Mouse (Mus musculus) megakaryocyte, embryonic 14.5 days (primary cell): ENCODE data around the gene Grb2. TPM values are rescaled to one million over a fixed set of nuclear protein-coding genes. Genes with fewer than 3 reads are reported as not detected.
A peak's percentile ranks its signal among the peaks of the same experiment; 100 is the strongest.
"Not testable (repeated sequence)": the region's sequence is repeated elsewhere in the genome, so short reads cannot be mapped to it uniquely, and the experiment has no call there.

Experiments
- H3K27me3 ChIP-seq: replicated peaks from 2 replicates; pipeline ENCODE3; 2012; ENCODE audit warnings: inconsistent platforms
- H3K36me3 ChIP-seq: replicated peaks from 2 replicates; pipeline ENCODE3; 2012; ENCODE audit warnings: low read length, inconsistent platforms, mixed read lengths
- H3K4me1 ChIP-seq: 2 replicates; pipeline ENCODE4 v1.6.1; 2012; ENCODE audit warnings: inconsistent platforms
- H3K4me3 ChIP-seq: replicated peaks from 2 replicates; pipeline ENCODE3; 2012; ENCODE audit warnings: moderate library complexity, mild to moderate bottlenecking, inconsistent platforms
- H3K9me3 ChIP-seq: 2 replicates; pipeline ENCODE4 v1.6.1; 2012; ENCODE audit warnings: inconsistent platforms
- FLI1 ChIP-seq: IDR thresholded peaks from 2 replicates; pipeline ENCODE4 v1.6.1; 2012; ENCODE audit warnings: low read length, inconsistent platforms, mixed read lengths
- GATA1 ChIP-seq: IDR thresholded peaks from 3 replicates; pipeline ENCODE4 v1.6.1; 2012; ENCODE audit warnings: mixed read lengths, low read length, inconsistent platforms, borderline replicate concordance
- polyA plus RNA-seq: library from polyadenylated mRNA; stranded (reverse); fragments of >175 nt; gene quantifications from 2 replicates; pipeline ENCODE4 v1.2.3, GENCODE M21; 2012; ENCODE audit warnings: low replicate concordance; ENCODE audit not compliant: insufficient read depth

Gene Grb2
- polyA plus RNA-seq, 1 experiment, result 77.5 TPM

- Histone ChIP-seq H3K27me3 (no peaks in the 10 kb centered on the region), H3K4me1 (peaks cover 94% of the 10 kb centered on the region), H3K9me3 (0 out of 2 replicates have a peak, but pooled peaks cover 5% of the 10 kb centered on the region), H3K36me3 (peaks cover 76% of the 10 kb centered on the region), H3K4me3 (no peak overlapping the region)
- TF ChIP-seq GATA1, result no peak
These were observed 49.9 kb downstream of the Grb2 start for GRCm38 (mm10) chr11:115658521-115658920.

- Histone ChIP-seq H3K4me1 (peaks cover 90% of the 10 kb centered on the region), H3K4me3 (peak overlapping the region; percentile 80), H3K27me3 (no peaks in the 10 kb centered on the region), H3K9me3 (no peaks in the 10 kb centered on the region), H3K36me3 (peaks cover 81% of the 10 kb centered on the region)
- TF ChIP-seq FLI1, result no peak
- TF ChIP-seq GATA1, result no peak
These were observed 54.3 kb downstream of the Grb2 start for GRCm38 (mm10) chr11:115654128-115654527.

GRCm38 (mm10) chr11:115653194-115653593, 55.2 kb downstream of the Grb2 start:
- H3K36me3 ChIP-seq, result peaks cover 84% of the 10 kb centered on the region
- TF ChIP-seq GATA1, result no peak
- TF ChIP-seq FLI1, result no peak

GRCm38 (mm10) chr11:115651680-115652079, 56.7 kb downstream of the Grb2 start:
- Histone ChIP-seq H3K4me1 (peaks cover 91% of the 10 kb centered on the region), H3K27me3 (no peaks in the 10 kb centered on the region), H3K9me3 (no peaks in the 10 kb centered on the region), H3K4me3 (no peak overlapping the region), H3K36me3 (peaks cover 92% of the 10 kb centered on the region)
- no peak for TF ChIP-seq GATA1
- TF ChIP-seq FLI1, result no peak

More at GRCm38 (mm10) chr11:115653194-115653593, 55.2 kb downstream of the Grb2 start:
- Histone ChIP-seq H3K27me3 (no peaks in the 10 kb centered on the region), H3K4me1 (peaks cover 90% of the 10 kb centered on the region), H3K4me3 (no peak overlapping the region), H3K9me3 (no peaks in the 10 kb centered on the region)

- no peaks in the 10 kb centered on the region for H3K9me3 ChIP-seq
These were observed 58.7 kb downstream of the Grb2 start for GRCm38 (mm10) chr11:115649706-115650105.

GRCm38 (mm10) chr11:115647459-115647858, 60.9 kb downstream of the Grb2 start:
- Histone ChIP-seq H3K36me3 (peaks cover 87% of the 10 kb centered on the region), H3K9me3 (no peaks in the 10 kb centered on the region), H3K27me3 (no peaks in the 10 kb centered on the region), H3K4me3 (no peak overlapping the region), H3K4me1 (peaks cover 85% of the 10 kb centered on the region)
- TF ChIP-seq GATA1 (no peak), FLI1 (no peak)

More at GRCm38 (mm10) chr11:115649706-115650105, 58.7 kb downstream of the Grb2 start:
- Histone ChIP-seq H3K4me1 (peaks cover 82% of the 10 kb centered on the region), H3K4me3 (no peak overlapping the region), H3K36me3 (peaks cover 92% of the 10 kb centered on the region), H3K27me3 (no peaks in the 10 kb centered on the region)
- no peak for TF ChIP-seq GATA1
- TF ChIP-seq FLI1, result no peak

- peaks cover 88% of the 10 kb centered on the region for H3K4me1 ChIP-seq
- no peaks in the 10 kb centered on the region for H3K27me3 ChIP-seq
- H3K36me3 ChIP-seq, result peaks cover 86% of the 10 kb centered on the region
- no peak for TF ChIP-seq FLI1
- TF ChIP-seq GATA1, result no peak
- H3K4me3 ChIP-seq, result peak overlapping the region; percentile 5
- no peaks in the 10 kb centered on the region for H3K9me3 ChIP-seq
These were observed 62.0 kb downstream of the Grb2 start for GRCm38 (mm10) chr11:115646439-115646838.

- not testable (repeated sequence) for H3K27me3 ChIP-seq, H3K9me3 ChIP-seq, H3K4me3 ChIP-seq
- Histone ChIP-seq H3K4me1 (peaks cover 88% of the 10 kb centered on the region), H3K36me3 (peaks cover 78% of the 10 kb centered on the region)
These were observed 62.9 kb downstream of the Grb2 start for GRCm38 (mm10) chr11:115645498-115645897.

GRCm38 (mm10) chr11:115644308-115644707, 64.1 kb downstream of the Grb2 start:
- Histone ChIP-seq H3K4me3 (no peak overlapping the region), H3K27me3 (no peaks in the 10 kb centered on the region), H3K9me3 (no peaks in the 10 kb centered on the region), H3K4me1 (peaks cover 88% of the 10 kb centered on the region), H3K36me3 (peaks cover 68% of the 10 kb centered on the region)
- TF ChIP-seq GATA1, result no peak
- no peak for TF ChIP-seq FLI1

- H3K4me1 ChIP-seq, result peaks cover 87% of the 10 kb centered on the region
These were observed 65.1 kb downstream of the Grb2 start for GRCm38 (mm10) chr11:115643265-115643664.

GRCm38 (mm10) chr11:115642705-115643104, 65.7 kb downstream of the Grb2 start:
- peaks cover 53% of the 10 kb centered on the region for H3K36me3 ChIP-seq
- H3K9me3 ChIP-seq, result no peaks in the 10 kb centered on the region
- no peaks in the 10 kb centered on the region for H3K27me3 ChIP-seq
- H3K4me3 ChIP-seq, result peak overlapping the region; percentile 86
- no peak for TF ChIP-seq GATA1
- TF ChIP-seq FLI1, result no peak
- peaks cover 82% of the 10 kb centered on the region for H3K4me1 ChIP-seq

More at GRCm38 (mm10) chr11:115643265-115643664, 65.1 kb downstream of the Grb2 start:
- TF ChIP-seq FLI1, result no peak
- no peak for TF ChIP-seq GATA1
- Histone ChIP-seq H3K9me3 (no peaks in the 10 kb centered on the region), H3K27me3 (no peaks in the 10 kb centered on the region), H3K36me3 (peaks cover 58% of the 10 kb centered on the region), H3K4me3 (peak overlapping the region; percentile 86)
